Mouse (Mus musculus): ENCODE data around the gene Fxr1. TPM values are rescaled to one million over a fixed set of nuclear protein-coding genes. Genes with fewer than 3 reads are reported as not detected.

Fxr1 gene
- 2.4 and 13.9 TPM in 2 replicates for polyA plus RNA-seq (2012; ENCODE audit: low replicate concordance)

GRCm38 (mm10) chr3:34019540-34020381 is at the start of gene Fxr1:
TSS of gene Fxr1 (plus strand) at chr3:34019943.

DNA sequence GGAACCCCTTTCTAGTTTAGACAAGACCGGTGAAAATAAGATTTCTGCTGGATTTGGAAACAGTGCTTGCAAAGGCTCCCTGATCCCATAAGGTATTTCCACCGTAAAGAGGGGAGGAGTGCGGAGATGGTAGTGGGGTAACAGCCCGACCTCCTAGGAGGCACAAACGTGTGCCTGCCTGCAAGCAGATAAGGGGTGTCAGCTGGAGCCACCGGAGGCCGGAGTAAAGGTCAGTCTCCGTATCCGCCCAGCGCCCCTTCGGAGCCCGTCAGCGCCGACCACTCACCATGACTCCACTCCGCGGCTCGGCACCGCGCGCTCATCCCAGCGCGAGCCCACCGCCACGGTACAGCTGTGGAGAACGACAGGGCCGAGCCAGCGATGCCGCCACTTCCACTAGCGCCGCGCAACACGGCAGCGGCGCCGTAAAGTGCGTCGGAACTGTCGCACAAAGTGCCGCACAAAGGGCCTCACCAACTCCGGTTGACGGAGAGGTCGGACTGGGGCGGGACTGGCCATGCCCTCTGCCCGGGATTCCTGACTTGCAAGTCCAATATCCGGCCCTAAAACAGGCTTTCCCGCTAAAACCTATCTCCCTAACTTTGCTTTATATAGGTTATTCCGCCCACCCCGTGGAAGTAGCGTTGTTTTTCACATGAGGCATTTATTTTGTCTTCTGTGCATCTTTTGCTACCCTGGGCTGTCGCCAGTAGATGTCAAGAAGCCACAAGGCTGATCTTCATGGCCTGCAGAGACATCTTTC is 61.3 kb downstream of the Fxr1 start, which contains the start of gene Dnajc19:
Dnajc19 (minus strand) TSS at position 422 of the 763 bp plus-strand sequence.

Other genes starting within 250 kb of the Fxr1 start
- gene Ttc14, start 220.1 kb upstream of the Fxr1 start, polyA plus RNA-seq (2012; ENCODE audit: low replicate concordance) = 54.0 and 61.1 TPM in 2 replicates
- gene Ccdc39, start 175.6 kb upstream of the Fxr1 start, polyA plus RNA-seq (2012; ENCODE audit: low replicate concordance) = 0.13 TPM in 1 of 2 replicates, not detected in the other
- 21.3 and 24.0 TPM in 2 replicates for gene Dnajc19, start 61.4 kb downstream of the Fxr1 start, polyA plus RNA-seq (2012; ENCODE audit: low replicate concordance)